Mouse (Mus musculus): ENCODE data around the gene Bcl3. TPM values are rescaled to one million over a fixed set of nuclear protein-coding genes. Genes with fewer than 3 reads are reported as not detected.
A peak's percentile ranks its signal among the peaks of the same experiment; 100 is the strongest.

Bcl3 gene
- total and polyA plus RNA-seq, 3 experiments: 3.2 to 25.2 (median 15.8) TPM

- H3K27ac ChIP-seq (ENCODE audit: insufficient read depth, low read depth): no peak overlapping the region
- H3K4me3 ChIP-seq (replicated peaks in 1 of 3; ENCODE audit: low read depth in 2 of 3, low read length in 2 of 3, poor library complexity in 1 of 3): peak overlapping the region; percentile 43 to 55 (median 51)
- H3K9me3 ChIP-seq (replicated peaks; ENCODE audit: low read length): no peaks in the 10 kb centered on the region
- no peak for DNase-seq (ENCODE audit: extremely low read depth)
- peaks cover 4 to 17% of the 10 kb centered on the region in 2 experiments; a peak in 3 of 4 replicates for H3K4me1 ChIP-seq (ENCODE audit: control insufficient read depth in 1 of 2, insufficient read depth in 2 of 2)
- peaks cover 56% of the 10 kb centered on the region for H3K27me3 ChIP-seq (replicated peaks)
- peaks cover 0 to 2% of the 10 kb centered on the region in 2 experiments for H3K36me3 ChIP-seq (replicated peaks in 1 of 2; ENCODE audit: control insufficient read depth in 1 of 2, insufficient read depth in 1 of 2, low read length in 1 of 2)
- peak overlapping the region; percentile 72 for H3K4me2 ChIP-seq (ENCODE audit: insufficient read depth, low read depth, poor library complexity, severe bottlenecking)
- H3K79me2 ChIP-seq (replicated peaks; ENCODE audit: control insufficient read depth, extremely low read depth, insufficient read depth, poor library complexity, severe bottlenecking): no peaks in the 10 kb centered on the region
- no peak for TF ChIP-seq HCFC1 (IDR thresholded peaks at IDR 0.05; ENCODE audit: low read depth, low read length)
- TF ChIP-seq ELF1 (IDR thresholded peaks at IDR 0.05; ENCODE audit: low read depth, low read length): 0 out of 2 replicates have a peak, but pooled peaks have one; percentile 10
- no peak for TF ChIP-seq MXI1 (IDR thresholded peaks at IDR 0.05; ENCODE audit: low read depth, low read length)
- TF ChIP-seq EP300 (IDR thresholded peaks at IDR 0.05; ENCODE audit: low read length): no peak
- TF ChIP-seq CTCF (conservative IDR thresholded peaks at IDR 0.05 in 1 of 2, IDR thresholded peaks at IDR 0.05 in 1 of 2; ENCODE audit: low read depth in 2 of 2, low read length in 2 of 2): no peak
- no peak for TF ChIP-seq E2F4 (IDR thresholded peaks at IDR 0.05; ENCODE audit: insufficient replicate concordance, low read depth, low read length)
- no peak for TF ChIP-seq SMC3 (IDR thresholded peaks at IDR 0.05; ENCODE audit: low read depth, low read length)
- dilution Hi-C loops (cut with MboI; ENCODE audit: extremely low pct_ligation_motif_present, extremely low pct_unique_long_range_greater_than_20kb, low sequenced_read_pairs) (no loop called here), in situ Hi-C loops (cut with MboI; ENCODE audit: low pct_ligation_motif_present, low pct_unique_long_range_greater_than_20kb, low sequenced_read_pairs) (no loop called here)
- peak overlapping the region; percentile 52 for H3K9ac ChIP-seq (ENCODE audit: insufficient read depth, low read depth)
Observed at GRCm38 (mm10) chr7:19769434-19770374, 52.9 kb downstream of the Bcl3 start.

GRCm38 (mm10) chr7:19769001-19769400 is 53.6 kb downstream of the Bcl3 start:
- no peak overlapping the region for H3K4me3 ChIP-seq (replicated peaks in 1 of 3; ENCODE audit: low read depth in 2 of 3, low read length in 2 of 3, poor library complexity in 1 of 3)
- H3K4me1 ChIP-seq (ENCODE audit: control insufficient read depth in 1 of 2, insufficient read depth in 2 of 2): peaks cover 4 to 17% of the 10 kb centered on the region in 2 experiments; a peak in 3 of 4 replicates
- no peak overlapping the region for H3K27ac ChIP-seq (ENCODE audit: insufficient read depth, low read depth)
- in situ Hi-C loops (cut with MboI; ENCODE audit: low pct_ligation_motif_present, low pct_unique_long_range_greater_than_20kb, low sequenced_read_pairs) (no loop called here), dilution Hi-C loops (cut with MboI; ENCODE audit: extremely low pct_ligation_motif_present, extremely low pct_unique_long_range_greater_than_20kb, low sequenced_read_pairs) (no loop called here)
- no peak for DNase-seq (ENCODE audit: extremely low read depth)
- H3K27me3 ChIP-seq (replicated peaks): peaks cover 56% of the 10 kb centered on the region
- peaks cover 0 to 2% of the 10 kb centered on the region in 2 experiments for H3K36me3 ChIP-seq (replicated peaks in 1 of 2; ENCODE audit: control insufficient read depth in 1 of 2, insufficient read depth in 1 of 2, low read length in 1 of 2)
- TF ChIP-seq IRF4 (IDR thresholded peaks at IDR 0.05; ENCODE audit: low read depth, low read length) (no peak), KAT2A (IDR thresholded peaks at IDR 0.05; ENCODE audit: insufficient replicate concordance, low read length) (no peak), ZNF384 (IDR thresholded peaks at IDR 0.05; ENCODE audit: low read depth, low read length) (no peak)
- peaks cover 2% of the 10 kb centered on the region for H3K9me3 ChIP-seq (replicated peaks; ENCODE audit: low read length)
- H3K9ac ChIP-seq (ENCODE audit: insufficient read depth, low read depth): no peak overlapping the region
- H3K4me2 ChIP-seq (ENCODE audit: insufficient read depth, low read depth, poor library complexity, severe bottlenecking): no peak overlapping the region
- no peaks in the 10 kb centered on the region for H3K79me2 ChIP-seq (replicated peaks; ENCODE audit: control insufficient read depth, extremely low read depth, insufficient read depth, poor library complexity, severe bottlenecking)

GRCm38 (mm10) chr7:19768251-19768650 is 54.3 kb downstream of the Bcl3 start:
- TF ChIP-seq ZMIZ1 (IDR thresholded peaks at IDR 0.05; ENCODE audit: low read depth, low read length) (no peak), SMC3 (IDR thresholded peaks at IDR 0.05; ENCODE audit: low read depth, low read length) (no peak), IRF4 (IDR thresholded peaks at IDR 0.05; ENCODE audit: low read depth, low read length) (no peak)
- Histone ChIP-seq H3K9ac (ENCODE audit: insufficient read depth, low read depth) (no peak overlapping the region), H3K4me1 (ENCODE audit: control insufficient read depth in 1 of 2, insufficient read depth in 2 of 2) (peaks cover 4 to 21% of the 10 kb centered on the region in 2 experiments; a peak in 3 of 4 replicates), H3K4me3 (replicated peaks in 1 of 3; ENCODE audit: low read depth in 2 of 3, low read length in 2 of 3, poor library complexity in 1 of 3) (no peak overlapping the region), H3K36me3 (replicated peaks in 1 of 2; ENCODE audit: control insufficient read depth in 1 of 2, insufficient read depth in 1 of 2, low read length in 1 of 2) (peaks cover 0 to 4% of the 10 kb centered on the region in 2 experiments), H3K27me3 (replicated peaks) (peaks cover 52% of the 10 kb centered on the region), H3K4me2 (ENCODE audit: insufficient read depth, low read depth, poor library complexity, severe bottlenecking) (no peak overlapping the region), H3K9me3 (replicated peaks; ENCODE audit: low read length) (peaks cover 2% of the 10 kb centered on the region), H3K27ac (ENCODE audit: insufficient read depth, low read depth) (no peak overlapping the region), H3K79me2 (replicated peaks; ENCODE audit: control insufficient read depth, extremely low read depth, insufficient read depth, poor library complexity, severe bottlenecking) (no peaks in the 10 kb centered on the region)
- no peak for DNase-seq (ENCODE audit: extremely low read depth)
- dilution Hi-C loops (cut with MboI; ENCODE audit: extremely low pct_ligation_motif_present, extremely low pct_unique_long_range_greater_than_20kb, low sequenced_read_pairs): no loop called here
- in situ Hi-C loops (cut with MboI; ENCODE audit: low pct_ligation_motif_present, low pct_unique_long_range_greater_than_20kb, low sequenced_read_pairs): no loop called here

All from CH12.LX (cell line).